Mouse (Mus musculus) adrenal gland, postnatal 0 days (tissue): ENCODE data around the gene Ccnt2. TPM values are rescaled to one million over a fixed set of nuclear protein-coding genes. Genes with fewer than 3 reads are reported as not detected.

ENCODE experiments used
- polyA plus RNA-seq: library from polyadenylated mRNA; unstranded; fragments of >200 nt; fragmentation: Nextera tagmentation; extraction: Ambion mirVana; gene quantifications from 2 replicates; pipeline ENCODE4 v1.2.1, GENCODE M21; 2015

Gene Ccnt2
- 20.4 and 38.8 TPM in 2 replicates for polyA plus RNA-seq

GRCm38 (mm10) chr1:127773803-127774500, at the start of gene Ccnt2:
Ccnt2 (plus strand) TSS chr1:127774164.

GRCm38 (mm10) chr1:127729096-127729495, 44.9 kb upstream of the Ccnt2 start, which contains the start of gene Acmsd:
Acmsd (plus strand) TSS chr1:127729413.

GRCm38 (mm10) chr1:127854486-127855222, 80.7 kb downstream of the Ccnt2 start, which contains the start of gene Map3k19:
Map3k19 (minus strand) TSS chr1:127855031.

Other genes starting within 250 kb of the Ccnt2 start
- 0.49 and 0.52 TPM in 2 replicates for gene Tmem163, start 94.6 kb upstream of the Ccnt2 start, polyA plus RNA-seq
- gene Acmsd, start 44.8 kb upstream of the Ccnt2 start, polyA plus RNA-seq: 0.35 TPM in 1 of 2 replicates, not detected in the other
- gene Map3k19, start 80.9 kb downstream of the Ccnt2 start, polyA plus RNA-seq: not detected in 2 replicates
- 13.6 and 22.2 TPM in 2 replicates for gene Rab3gap1, start 94.6 kb downstream of the Ccnt2 start, polyA plus RNA-seq